Mouse (Mus musculus) megakaryocyte, embryonic 14.5 days (primary cell): Measurements from ENCODE around the gene Snrpf.

ENCODE experiments used
- FLI1 ChIP-seq: IDR thresholded peaks from 2 replicates; pipeline ENCODE4 v1.6.1; 2012; ENCODE audit warnings: low read length, inconsistent platforms, mixed read lengths
- GATA1 ChIP-seq: IDR thresholded peaks from 3 replicates; pipeline ENCODE4 v1.6.1; 2012; ENCODE audit warnings: mixed read lengths, low read length, inconsistent platforms, borderline replicate concordance

GRCm38 (mm10) chr10:93602309-93602708 is 12.8 kb upstream of the Snrpf start:
- no peak for TF ChIP-seq GATA1
- no peak for TF ChIP-seq FLI1
